In the genomic region with DNA sequence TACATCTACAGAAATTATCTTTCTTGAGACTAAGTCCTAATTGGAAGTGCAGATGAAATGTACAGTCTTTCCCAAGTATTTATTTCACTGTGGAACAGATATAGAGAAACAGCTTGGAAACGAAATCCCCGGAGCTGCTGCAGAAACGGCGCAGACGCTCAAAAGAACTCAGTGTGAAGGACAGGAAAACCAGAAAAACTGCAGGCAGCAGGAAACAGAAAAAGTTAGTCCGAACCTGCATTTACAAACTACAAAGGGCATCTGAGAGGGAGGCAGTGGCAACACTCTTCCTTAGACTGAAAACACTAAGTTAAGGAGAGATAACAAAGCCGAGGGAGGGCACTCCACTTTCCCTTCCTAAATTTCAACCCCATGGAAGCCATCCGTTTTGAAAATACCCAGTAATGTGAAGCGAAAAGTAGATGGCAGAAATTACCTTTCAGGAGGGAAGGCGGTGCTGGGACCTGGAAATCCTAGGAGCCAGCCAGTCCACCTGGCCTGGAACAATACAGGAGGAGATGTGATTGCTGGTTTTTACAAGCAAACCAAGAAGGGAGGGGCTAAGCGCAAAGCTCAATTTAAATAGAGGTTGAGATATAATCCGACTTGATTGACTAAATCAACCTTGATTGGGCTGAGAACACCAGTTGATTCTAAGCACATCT, we compare ENCODE assay signal across 8 mouse cellular contexts. TPM values are rescaled to one million over a fixed set of nuclear protein-coding genes. Genes with fewer than 3 reads are reported as not detected.
DNase-seq lines count a peak whose midpoint lies in the region; ATAC-seq and TF ChIP-seq lines count a peak whose summit lies in the region.

No protein-coding gene starts in this region.

- H3K36me3 ChIP-seq in heart, embryonic 13.5 days: no peaks in the 10 kb centered on the region
- no peaks in the 10 kb centered on the region for H3K36me3 ChIP-seq in E14TG2a.4 (ENCODE audit: insufficient read depth, low read length)
- no peaks in the 10 kb centered on the region for H3K36me3 ChIP-seq in forebrain, embryonic 12.5 days (replicated peaks)
- no peaks in the 10 kb centered on the region for H3K36me3 ChIP-seq in liver, embryonic 12.5 days

- no peaks in the 10 kb centered on the region for H3K27me3 ChIP-seq in heart, embryonic 13.5 days (replicated peaks)
- H3K27me3 ChIP-seq in E14TG2a.4 (ENCODE audit: insufficient read depth, low read length): no peaks in the 10 kb centered on the region
- 0 out of 2 replicates have a peak, but pooled peaks cover 4% of the 10 kb centered on the region for H3K27me3 ChIP-seq in forebrain, embryonic 12.5 days
- H3K27me3 ChIP-seq in liver, embryonic 12.5 days (replicated peaks): no peaks in the 10 kb centered on the region

- peaks cover 39% of the 10 kb centered on the region for H3K4me1 ChIP-seq in heart, embryonic 13.5 days
- peaks cover 79% of the 10 kb centered on the region for H3K4me1 ChIP-seq in E14TG2a.4 (replicated peaks; ENCODE audit: low read depth, low read length)
- H3K4me1 ChIP-seq in forebrain, embryonic 12.5 days: peaks cover 37% of the 10 kb centered on the region
- H3K4me1 ChIP-seq in liver, embryonic 12.5 days: peaks cover 82% of the 10 kb centered on the region

- peak overlapping the region; percentile 85 for H3K9ac ChIP-seq in heart, embryonic 13.5 days
- no peak overlapping the region for H3K9ac ChIP-seq in forebrain, embryonic 12.5 days
- peak overlapping the region; percentile 99; the same call in 1 of the 2 replicates for H3K9ac ChIP-seq in liver, embryonic 12.5 days

- TF ChIP-seq CTCF in E14TG2a.4 (conservative IDR thresholded peaks at IDR 0.05; ENCODE audit: low read length): no peak

- WGBS in heart, embryonic 13.5 days: 13% methylated on average over 12 of the region's 12 CpGs
- 7% methylated on average over 12 of the region's 12 CpGs for WGBS in forebrain, embryonic 12.5 days
- WGBS in liver, embryonic 12.5 days (ENCODE audit: insufficient replicate concordance): 14% methylated on average over 12 of the region's 12 CpGs

- H3K4me3 ChIP-seq in heart, embryonic 13.5 days: peak overlapping the region; percentile 94
- H3K4me3 ChIP-seq in E14TG2a.4 (replicated peaks; ENCODE audit: low read length): peak overlapping the region; percentile 72
- H3K4me3 ChIP-seq in forebrain, embryonic 12.5 days (replicated peaks): peak overlapping the region; percentile 41; the same call in 1 of the 2 replicates
- peak overlapping the region; percentile 100 for H3K4me3 ChIP-seq in liver, embryonic 12.5 days

- H3K9me3 ChIP-seq in heart, embryonic 13.5 days: no peaks in the 10 kb centered on the region
- H3K9me3 ChIP-seq in E14TG2a.4 (ENCODE audit: low read length): no peaks in the 10 kb centered on the region
- H3K9me3 ChIP-seq in forebrain, embryonic 12.5 days: no peaks in the 10 kb centered on the region
- H3K9me3 ChIP-seq in liver, embryonic 12.5 days (replicated peaks): no peaks in the 10 kb centered on the region

- no peak for ATAC-seq in heart, embryonic 13.5 days (ENCODE audit: extremely low read depth, insufficient number of reproducible peaks, low FRiP score, low TSS enrichment)
- no peak for ATAC-seq in forebrain, embryonic 12.5 days (ENCODE audit: low FRiP score)
- ATAC-seq in liver, embryonic 12.5 days: no peak

- peak overlapping the region; percentile 91 for H3K27ac ChIP-seq in heart, embryonic 13.5 days (replicated peaks)
- H3K27ac ChIP-seq in forebrain, embryonic 12.5 days: no peak overlapping the region
- H3K27ac ChIP-seq in liver, embryonic 12.5 days: peak overlapping the region; percentile 87

- intact Hi-C loops in heart, postnatal 25 days (cut with DNase I): no loop called here

- H3K4me2 ChIP-seq in heart, embryonic 13.5 days: peak overlapping the region; percentile 71
- H3K4me2 ChIP-seq in forebrain, embryonic 12.5 days: peak overlapping the region; percentile 68
- peak overlapping the region; percentile 98 for H3K4me2 ChIP-seq in liver, embryonic 12.5 days

- DNase-seq in heart, postnatal 25 days (ENCODE audit: low spot score): no peak
- no peak for DNase-seq in adipocyte (ENCODE audit: low spot score)
- DNase-seq in frontal cortex, postnatal 14 days (ENCODE audit: low spot score in 2 of 2): no peak
- no peak for DNase-seq in natural killer cell, adult 2 months (ENCODE audit: low spot score in 2 of 2)

RNA-seq across cellular contexts. Expression of a gene that starts 13.7 kb away (rescaled TPM):
- polyA plus RNA-seq in heart, embryonic 13.5 days (2015; fragmentation: Nextera tagmentation; extraction: Ambion mirVana): 2.4 and 3.0 TPM in 2 replicates
- total RNA-seq in heart, postnatal 25 days (2021): 10 to 100 TPM in 1 of 2 experiments, 1 to 10 TPM in 1; 9.6 to 13.0 TPM
- 3.6 and 4.5 TPM in 2 replicates for polyA plus RNA-seq in forebrain, embryonic 12.5 days (2016; fragmentation: Nextera tagmentation; extraction: Ambion mirVana)
- 3.8 and 4.5 TPM in 2 replicates for polyA plus RNA-seq in liver, embryonic 12.5 days (2016; fragmentation: Nextera tagmentation; extraction: Ambion mirVana)

Comparison
In these comparisons a context has a peak if more than half of its experiments do, and no peak if none do; other contexts are left out.
1. H3K4me3 ChIP-seq: peak in every context shown above with its lines; median percentile 100 in liver, embryonic 12.5 days; 94 in heart, embryonic 13.5 days; 72 in E14TG2a.4; 41 in forebrain, embryonic 12.5 days.